Mouse (Mus musculus): ENCODE results near the gene Capn1.
A peak's percentile ranks its signal among the peaks of the same experiment; 100 is the strongest.
"Not testable (repeated sequence)": the region's sequence is repeated elsewhere in the genome, so short reads cannot be mapped to it uniquely, and the experiment has no call there.

The Capn1 gene

GRCm38 (mm10) chr19:6015511-6016315 is at the start of gene Capn1:
TSS of gene Capn1 (minus strand) at chr19:6015897.
- peak; percentile 65 to 68 for DNase-seq

- no peak for DNase-seq
Measured at GRCm38 (mm10) chr19:6063081-6063480, 47.4 kb upstream of the Capn1 start.

GRCm38 (mm10) chr19:6062418-6062817 is 46.7 kb upstream of the Capn1 start:
- no peak for DNase-seq

GRCm38 (mm10) chr19:6061641-6062302 is 46.1 kb upstream of the Capn1 start:
- DNase-seq = peak; percentile 36 to 42

GRCm38 (mm10) chr19:6061021-6061533 is 45.4 kb upstream of the Capn1 start, which contains the start of gene Znhit2:
TSS of gene Znhit2 (plus strand) at chr19:6061192.
- DNase-seq = peak; percentile 96 to 97

- no peak for DNase-seq
Measured at GRCm38 (mm10) chr19:6058966-6059365, 43.3 kb upstream of the Capn1 start.

GRCm38 (mm10) chr19:6058513-6058912 is 42.8 kb upstream of the Capn1 start:
- DNase-seq = no peak

- DNase-seq = peak; percentile 98 to 99
Measured at GRCm38 (mm10) chr19:6057313-6058096, 41.8 kb upstream of the Capn1 start, which contains the start of the genes Mrpl49 and Fau. TSS of gene Mrpl49 (minus strand) at chr19:6057785. TSS of gene Fau (plus strand) at chr19:6057844.

- no peak for DNase-seq
Measured at GRCm38 (mm10) chr19:6056696-6057095, 41.0 kb upstream of the Capn1 start.

GRCm38 (mm10) chr19:6054296-6054695 is 38.6 kb upstream of the Capn1 start:
- no peak for DNase-seq

GRCm38 (mm10) chr19:6052516-6052915 is 36.8 kb upstream of the Capn1 start:
- DNase-seq = no peak

GRCm38 (mm10) chr19:6048681-6049410 is 33.1 kb upstream of the Capn1 start:
- no peak for DNase-seq

GRCm38 (mm10) chr19:6047899-6048166 is 32.1 kb upstream of the Capn1 start:
- DNase-seq = no peak

GRCm38 (mm10) chr19:6047154-6047898 is 31.6 kb upstream of the Capn1 start:
- DNase-seq = no peak

GRCm38 (mm10) chr19:6046294-6047153 is 30.8 kb upstream of the Capn1 start, which contains the start of gene Syvn1:
TSS of gene Syvn1 (plus strand) at chr19:6046576.
- DNase-seq = peak; percentile 95

- DNase-seq = no peak
Measured at GRCm38 (mm10) chr19:6045366-6046293, 29.9 kb upstream of the Capn1 start.

- DNase-seq = not testable (repeated sequence)
Measured at GRCm38 (mm10) chr19:6044102-6044501, 28.4 kb upstream of the Capn1 start.

GRCm38 (mm10) chr19:6042293-6042692 is 26.6 kb upstream of the Capn1 start:
- no peak for DNase-seq

GRCm38 (mm10) chr19:6040002-6040401 is 24.3 kb upstream of the Capn1 start:
- no peak for DNase-seq
